Mouse (Mus musculus) embryonic fibroblast, embryonic 13.5 days (primary cell): ENCODE results near the gene Myl6. TPM values are rescaled to one million over a fixed set of nuclear protein-coding genes. Genes with fewer than 3 reads are reported as not detected.
"Not testable (repeated sequence)": the region's sequence is repeated elsewhere in the genome, so short reads cannot be mapped to it uniquely, and the experiment has no call there.

Experiments
- H3K27ac ChIP-seq: 2 replicates; pipeline ENCODE4 v1.5.1; 2012; ENCODE audit warnings: low read length, control low read depth, inconsistent platforms; ENCODE audit not compliant: insufficient read depth
- H3K4me1 ChIP-seq: 2 replicates; pipeline ENCODE4 v1.6.1; 2011; ENCODE audit warnings: low read length; ENCODE audit not compliant: control insufficient read depth, insufficient read depth
- H3K4me3 ChIP-seq: 2 replicates; pipeline ENCODE4 v1.5.1; 2011; ENCODE audit warnings: mild to moderate bottlenecking, control low read depth, low read length; ENCODE audit not compliant: insufficient read depth
- CTCF ChIP-seq: IDR thresholded peaks from 2 replicates; pipeline ENCODE4 v1.5.1; 2011; ENCODE audit warnings: mild to moderate bottlenecking, control low read depth, low read length, moderate library complexity, borderline replicate concordance; ENCODE audit not compliant: insufficient read depth
- POLR2A ChIP-seq: IDR thresholded peaks from 2 replicates; pipeline ENCODE4 v1.6.1; 2011; ENCODE audit warnings: low read depth, mild to moderate bottlenecking, control low read depth, low read length, moderate library complexity
- polyA plus RNA-seq: library from polyadenylated mRNA; stranded (reverse); fragments of >200 nt; gene quantifications from 2 replicates; pipeline ENCODE4 v1.2.4, GENCODE M21; 2011; ENCODE audit warnings: low read depth; ENCODE audit not compliant: missing spikeins, insufficient read length

The Myl6 gene
- polyA plus RNA-seq, 1 experiment: 2,243 TPM

DNA sequence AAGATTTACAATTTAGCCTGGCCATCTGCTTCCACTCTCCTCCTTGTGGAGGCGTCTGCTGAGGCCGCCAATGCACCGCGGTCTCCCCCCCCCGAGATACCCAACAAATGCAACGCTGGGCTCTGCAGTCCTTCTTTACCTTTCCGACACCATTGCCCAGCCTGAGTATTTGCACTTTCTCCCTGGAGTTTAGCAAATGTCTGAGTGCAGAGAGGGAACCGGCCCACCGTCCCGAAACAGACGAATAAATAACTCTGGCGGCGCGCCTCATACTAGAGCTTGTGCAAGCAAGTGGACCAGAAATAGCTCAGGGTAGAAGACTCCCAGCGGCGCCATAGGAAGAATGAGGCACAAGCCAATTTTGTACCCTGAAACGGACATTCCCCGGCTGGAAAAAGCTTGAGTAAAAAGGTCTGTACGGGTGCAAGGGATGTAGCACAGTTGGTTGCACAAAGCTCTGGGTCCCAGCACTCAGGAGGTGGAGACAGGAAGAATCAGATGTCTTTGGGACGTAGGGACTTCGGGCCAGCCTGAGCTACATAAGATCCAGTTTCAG, 5.2 kb upstream of the Myl6 start:
- TF ChIP-seq CTCF (no peak), POLR2A (peak; percentile 51)
- 0 out of 2 replicates have a peak, but pooled peaks cover 7% of the 10 kb centered on the region for H3K4me1 ChIP-seq
- peak overlapping the region; percentile 55 for H3K4me3 ChIP-seq
- H3K27ac ChIP-seq: peak overlapping the region; percentile 53

DNA sequence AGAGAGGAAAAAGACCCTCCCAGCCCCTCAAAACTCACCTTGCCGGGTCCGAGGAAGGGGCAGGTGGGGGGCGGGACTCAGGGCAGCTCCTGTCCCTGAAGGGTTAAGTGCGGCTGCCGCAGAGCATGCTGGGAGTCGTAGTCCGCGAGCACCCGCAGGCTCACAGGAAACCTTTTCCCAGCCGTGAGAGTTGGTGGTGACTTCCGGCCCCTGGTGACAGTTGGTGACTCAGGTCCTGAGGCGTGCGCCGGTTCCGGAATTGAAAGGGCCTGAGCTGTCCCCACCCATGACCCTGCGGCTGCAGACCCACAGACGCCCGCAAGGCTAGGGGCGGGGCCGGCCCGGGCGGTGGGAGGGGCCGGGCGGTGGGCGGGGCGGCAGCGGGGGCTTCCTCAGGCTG, 4.6 kb upstream of the Myl6 start, which contains the start of gene Myl6b:
Gene Myl6b (minus strand): TSS at position 96 of the 400 bp plus-strand sequence.
- Histone ChIP-seq H3K4me1 (0 out of 2 replicates have a peak, but pooled peaks cover 7% of the 10 kb centered on the region), H3K4me3 (peak within 1 kb of the TSS; percentile 55), H3K27ac (peak within 1 kb of the TSS; percentile 53)
- no peak for TF ChIP-seq POLR2A
- TF ChIP-seq CTCF: no peak

DNA sequence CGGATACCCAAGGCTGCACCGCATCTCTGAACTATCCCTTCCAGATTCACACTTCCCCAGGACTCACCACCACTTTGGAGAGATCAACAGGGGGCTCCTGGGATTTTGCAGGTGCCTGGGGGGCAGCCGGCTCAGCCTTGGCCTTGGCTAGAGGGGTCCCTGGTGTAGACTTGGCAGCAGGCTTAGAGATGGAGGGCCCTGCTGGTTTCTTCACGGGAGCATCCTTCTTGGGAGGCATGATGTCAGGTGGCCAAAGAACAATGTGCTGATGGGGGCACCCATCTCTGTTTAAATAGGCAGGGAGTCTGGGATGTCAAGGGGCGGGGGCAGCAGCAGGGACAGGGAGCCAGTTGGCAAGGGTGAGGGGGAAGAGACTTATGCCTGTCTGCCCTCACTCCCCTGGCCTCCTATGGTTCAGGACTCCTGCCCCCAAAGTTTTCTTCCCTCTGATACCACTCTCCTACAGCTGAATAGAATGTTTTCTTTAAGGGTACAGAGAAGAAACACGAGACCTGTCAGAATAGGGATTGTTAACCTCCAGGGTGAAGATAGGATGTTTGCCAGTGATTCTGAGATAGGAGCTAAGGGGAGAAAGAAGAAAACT, 3.3 kb upstream of the Myl6 start:
- Histone ChIP-seq H3K4me1 (0 out of 2 replicates have a peak, but pooled peaks cover 7% of the 10 kb centered on the region), H3K27ac (no peak overlapping the region), H3K4me3 (no peak overlapping the region)
- TF ChIP-seq POLR2A (no peak), CTCF (no peak)

DNA sequence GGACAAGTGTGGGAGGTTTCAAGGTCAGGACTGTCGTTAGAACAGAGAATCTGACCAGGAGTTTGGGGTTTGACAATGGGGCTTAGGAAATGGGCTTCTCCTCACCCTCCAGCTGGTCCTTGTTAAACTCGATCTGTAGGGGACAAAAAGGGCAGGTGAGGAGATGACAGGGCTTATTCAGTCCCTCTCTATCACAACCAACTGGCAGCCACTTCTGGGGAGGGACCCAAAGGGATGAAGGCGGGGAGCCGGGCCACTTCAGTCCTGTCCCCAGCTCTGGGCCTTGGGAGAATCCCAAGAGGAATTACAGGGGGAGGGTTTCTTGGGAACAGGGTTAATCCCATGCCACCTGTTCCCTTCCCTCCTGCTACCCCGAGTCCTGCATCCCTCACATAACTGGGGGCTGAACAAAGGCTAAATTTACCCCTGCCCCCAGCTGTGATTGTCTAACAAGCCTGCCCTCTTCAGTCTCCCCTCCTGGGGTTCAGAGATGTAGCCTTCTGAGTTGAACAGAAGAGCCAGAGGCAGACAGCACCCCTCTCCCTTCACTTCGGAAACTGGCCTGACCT, 2.6 kb upstream of the Myl6 start:
- Histone ChIP-seq H3K27ac (no peak overlapping the region), H3K4me1 (0 out of 2 replicates have a peak, but pooled peaks cover 5% of the 10 kb centered on the region), H3K4me3 (no peak overlapping the region)
- TF ChIP-seq POLR2A (no peak), CTCF (no peak)

DNA sequence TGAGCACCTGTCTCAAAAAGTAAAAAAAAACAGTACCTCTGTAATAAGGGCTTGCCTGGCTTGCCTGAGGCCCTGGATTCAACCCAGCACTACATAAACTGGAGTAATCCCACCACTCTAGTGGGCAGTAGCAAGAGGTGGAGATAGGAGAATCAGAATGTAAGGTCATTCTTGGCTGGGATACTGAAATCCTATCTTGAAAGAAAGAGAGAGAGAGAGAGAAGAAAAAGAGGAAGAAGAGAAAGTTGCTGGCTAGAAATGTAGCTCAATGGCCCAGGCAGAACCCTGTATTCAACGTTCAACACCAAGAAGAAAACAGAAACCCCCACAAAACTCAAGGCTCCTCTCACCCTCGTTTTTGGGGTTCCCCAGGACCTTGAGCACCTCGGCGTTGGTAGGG, 2.0 kb upstream of the Myl6 start:
- Histone ChIP-seq H3K4me1 (0 out of 2 replicates have a peak, but pooled peaks cover 5% of the 10 kb centered on the region), H3K27ac (no peak overlapping the region), H3K4me3 (no peak overlapping the region)
- TF ChIP-seq POLR2A: no peak

DNA sequence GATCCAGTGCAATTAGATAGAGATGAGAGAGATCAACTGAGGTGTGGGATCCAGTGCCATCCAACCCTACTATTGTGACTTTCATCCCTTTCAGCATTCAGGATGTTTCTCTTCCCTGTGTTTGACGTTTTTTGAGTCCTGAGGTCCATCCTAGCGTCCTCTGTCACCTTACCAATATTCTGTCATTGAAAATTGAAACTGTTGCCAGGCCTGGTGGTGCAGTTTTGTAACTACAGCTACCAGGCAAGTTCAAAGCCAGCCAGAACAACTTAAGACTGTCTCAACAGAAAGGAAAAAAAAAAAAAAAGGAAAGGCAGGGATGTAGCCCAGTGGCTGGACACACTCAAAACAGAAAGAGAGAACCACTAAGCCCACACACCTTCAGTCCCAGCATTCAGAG, 1.3 kb upstream of the Myl6 start:
- Histone ChIP-seq H3K4me1 (0 out of 2 replicates have a peak, but pooled peaks cover 5% of the 10 kb centered on the region), H3K4me3 (peak overlapping the region; percentile 85), H3K27ac (no peak overlapping the region)
- TF ChIP-seq POLR2A (no peak), CTCF (no peak)

DNA sequence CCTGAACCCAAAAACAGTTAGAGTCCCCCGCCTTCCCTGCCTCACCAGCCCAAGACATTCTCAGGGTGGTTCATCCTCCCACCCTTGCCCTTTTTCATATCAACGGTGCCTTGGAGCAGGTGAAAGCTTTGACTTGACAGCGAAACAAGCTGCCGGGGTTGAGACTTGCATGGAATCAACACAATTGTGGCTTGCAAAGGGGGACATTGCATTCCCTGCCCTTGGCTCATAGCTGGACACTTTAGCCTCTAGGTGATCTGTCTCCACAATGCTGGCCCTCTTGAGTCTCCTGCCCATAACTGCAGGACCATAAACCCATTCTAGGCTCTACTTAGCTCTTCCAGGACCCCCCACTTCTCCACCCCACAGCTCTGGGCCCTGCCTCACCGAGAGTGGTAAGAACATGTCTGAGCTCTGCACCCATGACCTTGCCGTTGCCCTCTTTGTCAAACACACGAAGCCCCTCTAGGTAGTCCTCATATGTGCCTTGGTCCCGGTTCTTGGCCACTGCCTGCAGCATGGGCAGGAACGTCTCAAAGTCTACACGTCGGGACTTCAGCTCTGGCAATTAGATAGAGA, 811 bp upstream of the Myl6 start:
- Histone ChIP-seq H3K4me1 (0 out of 2 replicates have a peak, but pooled peaks cover 5% of the 10 kb centered on the region), H3K27ac (peak overlapping the region; percentile 84), H3K4me3 (peak overlapping the region; percentile 85)
- peak; percentile 18; the same call in 1 of the 2 replicates for TF ChIP-seq POLR2A
- no peak for TF ChIP-seq CTCF

DNA sequence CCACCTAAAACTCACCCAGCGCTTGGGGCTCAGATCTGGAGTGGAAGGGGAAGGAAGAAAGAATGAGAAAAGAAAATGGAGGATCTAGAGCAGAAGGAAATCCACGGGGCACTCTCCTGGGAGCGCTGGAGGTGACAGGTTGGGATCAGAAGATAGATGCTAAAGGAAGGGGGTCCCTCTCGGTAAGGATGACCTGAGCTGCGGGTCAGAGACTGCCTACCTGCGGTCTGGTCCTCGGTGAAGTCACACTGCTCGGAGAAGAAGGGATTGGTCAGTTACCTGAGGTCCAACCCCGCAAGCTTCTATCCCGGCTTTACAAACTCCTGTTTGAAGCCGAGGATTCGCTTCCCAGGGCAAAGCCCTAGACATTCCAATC, 638 bp downstream of the Myl6 start:
- TF ChIP-seq CTCF: no peak
- TF ChIP-seq POLR2A: no peak
- Histone ChIP-seq H3K4me1 (peaks cover 8% of the 10 kb centered on the region; the same call in 1 of the 2 replicates), H3K27ac (peak overlapping the region; percentile 94), H3K4me3 (peak overlapping the region; percentile 97)

DNA sequence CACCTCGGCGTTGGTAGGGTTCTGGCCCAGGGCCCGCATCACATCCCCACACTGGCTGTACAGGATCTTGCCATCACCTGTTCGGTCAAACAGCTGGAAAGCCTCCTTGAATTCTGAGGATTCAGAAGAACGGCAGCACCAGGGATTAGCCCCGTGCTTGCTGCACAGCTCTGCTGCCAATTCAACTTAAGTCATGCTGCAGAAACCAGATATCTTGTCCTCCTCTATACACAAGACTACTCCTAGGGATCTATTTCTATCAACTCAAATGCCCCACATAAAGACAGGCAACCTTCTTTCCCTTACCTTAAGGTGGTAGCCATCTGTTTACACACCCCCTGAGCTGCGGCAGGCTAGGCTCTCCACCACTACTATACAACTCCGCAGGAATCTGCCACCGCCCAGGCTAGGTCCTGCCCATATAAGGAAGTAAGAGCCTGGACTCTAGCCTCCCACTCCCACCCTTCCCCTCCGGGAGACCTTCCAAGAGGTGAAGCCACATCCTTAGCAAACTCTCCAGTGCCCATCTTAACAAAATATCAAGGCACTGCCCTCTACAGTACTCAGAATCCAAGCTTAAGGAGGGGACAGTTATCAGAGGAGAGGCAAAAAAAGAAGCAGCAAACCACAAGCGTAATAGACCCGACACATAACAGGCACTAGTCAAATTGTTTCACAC, 1.2 kb downstream of the Myl6 start:
- TF ChIP-seq CTCF (no peak), POLR2A (peak; percentile 55; the same call in 1 of the 2 replicates)
- Histone ChIP-seq H3K4me3 (peak overlapping the region; percentile 97), H3K27ac (peak overlapping the region; percentile 94), H3K4me1 (peaks cover 8% of the 10 kb centered on the region; the same call in 1 of the 2 replicates)

DNA sequence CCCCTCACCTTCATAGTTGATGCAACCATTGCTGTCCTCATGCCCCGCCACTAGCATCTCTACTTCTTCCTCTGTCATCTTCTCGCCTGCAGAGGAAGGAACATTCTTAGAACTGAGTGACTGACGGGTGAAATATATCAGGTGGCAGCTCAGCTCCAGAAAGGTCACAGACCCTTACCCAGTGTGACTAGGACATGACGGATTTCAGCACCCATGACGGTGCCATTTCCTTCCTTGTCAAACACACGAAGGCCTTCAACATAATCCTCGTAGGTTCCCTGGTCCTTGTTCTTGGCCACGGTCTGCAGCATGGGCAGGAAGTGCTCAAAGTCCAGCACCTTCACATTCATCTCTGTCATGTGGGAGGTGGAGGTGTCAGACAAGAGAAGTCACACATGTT, 1.9 kb downstream of the Myl6 start:
- Histone ChIP-seq H3K4me3 (peak overlapping the region; percentile 97), H3K27ac (peak overlapping the region; percentile 94)
- H3K4me1 ChIP-seq: not testable (repeated sequence)
